Mouse (Mus musculus): Measurements from ENCODE around the gene Klhl10. TPM values are rescaled to one million over a fixed set of nuclear protein-coding genes. Genes with fewer than 3 reads are reported as not detected.

Gene Klhl10
- total and polyA plus RNA-seq, 2 experiments from 2014 or later = 0.39 to 0.42 TPM

DNA sequence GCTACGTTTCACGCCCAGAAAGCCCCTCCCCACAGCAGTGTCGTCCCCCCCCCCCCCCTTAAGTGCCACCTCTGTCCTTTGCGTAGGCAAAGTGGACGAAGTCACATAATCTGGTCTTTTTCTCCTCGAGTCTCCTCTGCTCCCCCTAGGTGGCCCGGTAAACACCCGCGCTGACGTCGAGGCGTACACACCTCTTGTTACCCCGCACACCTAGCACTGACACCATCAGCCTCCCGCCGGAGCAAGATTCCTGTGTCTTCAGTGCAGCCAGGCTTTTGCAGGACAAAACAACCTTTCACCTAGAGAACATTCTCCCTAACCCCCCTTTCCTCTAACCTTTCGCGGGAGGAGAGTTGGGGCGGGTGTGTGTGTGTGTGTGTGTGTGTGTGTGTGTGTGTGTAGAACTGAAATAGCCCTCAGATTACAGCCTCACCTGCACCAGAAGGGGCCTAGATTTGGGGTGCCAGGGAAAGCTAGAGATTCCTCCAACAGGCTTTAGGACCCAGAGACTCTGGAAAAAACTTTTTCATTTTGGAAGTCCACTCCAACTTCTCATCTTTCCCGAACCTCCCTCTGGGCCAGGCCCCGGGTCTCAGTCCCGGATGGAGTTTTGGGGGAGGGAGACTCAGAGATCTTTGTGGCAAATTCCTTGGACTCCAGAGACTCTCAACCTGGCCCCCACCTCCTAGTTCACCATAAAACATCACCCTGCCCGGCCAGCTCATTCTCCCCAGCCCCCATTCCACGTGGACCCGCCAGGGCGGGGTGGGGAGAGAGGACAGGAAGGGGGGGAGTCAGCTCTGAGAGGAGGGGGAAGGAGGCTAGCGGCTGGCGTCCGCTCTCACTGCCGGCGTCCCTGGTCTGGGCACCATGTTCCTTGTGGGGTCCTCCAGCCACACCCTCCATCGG lies 26.5 kb upstream of the Klhl10 start, which contains the start of gene Fkbp10:
Gene Fkbp10, plus strand, starts transcription at position 784 of the 909 bp plus-strand sequence.
- peak within 1 kb of the TSS; percentile 78 for H3K27ac ChIP-seq
- 1% methylated on average over 30 of the region's 31 CpGs for WGBS
- ATAC-seq (0 out of 2 replicates have a peak, but pooled peaks have one; percentile 21), DNase-seq (ENCODE audit: low spot score) (peak; percentile 20)
- peak within 1 kb of the TSS; percentile 60 for H3K4me3 ChIP-seq (ENCODE audit: low read length)
- TF ChIP-seq CTCF (IDR thresholded peaks at IDR 0.05; ENCODE audit: low read depth) = no peak
- H3K27me3 ChIP-seq (ENCODE audit: insufficient read depth, low read length) = no peaks in the 10 kb centered on the region
- no peaks in the 10 kb centered on the region for H3K9me3 ChIP-seq (ENCODE audit: low read length)
- no peaks in the 10 kb centered on the region for H3K36me3 ChIP-seq (ENCODE audit: insufficient read depth, low read length)
- H3K4me1 ChIP-seq (ENCODE audit: insufficient read depth, low read length) = peaks cover 14% of the 10 kb centered on the region
- peak within 1 kb of the TSS; percentile 71 for H3K4me2 ChIP-seq (ENCODE audit: low read depth, low read length)
- H3K9ac ChIP-seq (replicated peaks; ENCODE audit: low read length) = peak within 1 kb of the TSS; percentile 71

DNA sequence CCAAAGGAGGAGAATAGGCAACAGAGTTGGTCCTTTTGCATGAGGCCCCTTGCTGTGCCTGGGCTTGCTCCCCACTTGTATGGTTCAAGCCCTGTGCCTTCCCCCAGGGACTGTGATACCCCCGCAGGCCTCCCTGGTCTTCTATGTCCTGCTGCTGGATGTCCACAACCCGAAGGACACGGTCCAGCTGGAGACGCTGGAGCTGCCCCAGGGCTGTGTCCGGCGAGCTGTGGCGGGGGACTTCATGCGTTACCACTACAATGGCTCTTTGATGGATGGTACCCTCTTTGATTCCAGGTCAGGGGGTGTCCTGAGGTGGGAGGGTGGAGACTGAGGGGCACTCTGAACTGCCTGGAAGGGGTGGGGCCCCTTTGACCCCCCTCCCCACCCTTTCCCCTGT lies 20.2 kb upstream of the Klhl10 start:
- ATAC-seq = no peak
- H3K4me3 ChIP-seq (ENCODE audit: low read length) = no peak overlapping the region
- H3K27me3 ChIP-seq (ENCODE audit: insufficient read depth, low read length) = no peaks in the 10 kb centered on the region
- H3K4me2 ChIP-seq (ENCODE audit: low read depth, low read length) = no peak overlapping the region
- no peak overlapping the region for H3K27ac ChIP-seq
- DNase-seq (ENCODE audit: low spot score) = no peak
- H3K4me1 ChIP-seq (ENCODE audit: insufficient read depth, low read length) = no peaks in the 10 kb centered on the region
- H3K9me3 ChIP-seq (ENCODE audit: low read length) = no peaks in the 10 kb centered on the region
- no peak overlapping the region for H3K9ac ChIP-seq (replicated peaks; ENCODE audit: low read length)
- H3K36me3 ChIP-seq (ENCODE audit: insufficient read depth, low read length) = no peaks in the 10 kb centered on the region
- WGBS = 34% methylated on average over 8 of the region's 8 CpGs
- no peak for TF ChIP-seq CTCF (IDR thresholded peaks at IDR 0.05; ENCODE audit: low read depth)

DNA sequence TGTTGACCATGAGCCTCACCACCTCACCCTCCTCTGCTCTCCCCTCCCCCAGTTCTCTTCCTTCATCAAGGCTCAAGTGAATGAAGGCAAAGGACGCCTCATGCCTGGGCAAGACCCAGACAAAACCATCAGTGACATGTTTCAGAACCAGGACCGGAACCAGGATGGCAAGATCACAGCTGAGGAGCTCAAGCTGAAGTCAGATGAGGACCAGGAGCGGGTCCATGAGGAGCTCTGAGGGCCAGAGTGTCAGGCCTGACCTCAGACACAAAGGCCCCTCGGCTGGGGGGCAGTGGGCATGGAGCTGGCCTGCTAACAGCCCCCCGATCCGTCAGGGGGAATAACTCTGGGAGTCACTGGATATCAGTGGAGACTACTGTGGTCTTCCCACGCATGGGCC lies 17.9 kb upstream of the Klhl10 start:
- WGBS = 90% methylated on average over 7 of the region's 7 CpGs
- Histone ChIP-seq H3K4me1 (ENCODE audit: insufficient read depth, low read length) (no peaks in the 10 kb centered on the region), H3K27me3 (ENCODE audit: insufficient read depth, low read length) (no peaks in the 10 kb centered on the region), H3K9ac (replicated peaks; ENCODE audit: low read length) (no peak overlapping the region), H3K27ac (no peak overlapping the region), H3K9me3 (ENCODE audit: low read length) (no peaks in the 10 kb centered on the region), H3K36me3 (ENCODE audit: insufficient read depth, low read length) (no peaks in the 10 kb centered on the region), H3K4me2 (ENCODE audit: low read depth, low read length) (no peak overlapping the region), H3K4me3 (ENCODE audit: low read length) (no peak overlapping the region)
- TF ChIP-seq CTCF (IDR thresholded peaks at IDR 0.05; ENCODE audit: low read depth) = no peak
- ATAC-seq (no peak), DNase-seq (ENCODE audit: low spot score) (no peak)

DNA sequence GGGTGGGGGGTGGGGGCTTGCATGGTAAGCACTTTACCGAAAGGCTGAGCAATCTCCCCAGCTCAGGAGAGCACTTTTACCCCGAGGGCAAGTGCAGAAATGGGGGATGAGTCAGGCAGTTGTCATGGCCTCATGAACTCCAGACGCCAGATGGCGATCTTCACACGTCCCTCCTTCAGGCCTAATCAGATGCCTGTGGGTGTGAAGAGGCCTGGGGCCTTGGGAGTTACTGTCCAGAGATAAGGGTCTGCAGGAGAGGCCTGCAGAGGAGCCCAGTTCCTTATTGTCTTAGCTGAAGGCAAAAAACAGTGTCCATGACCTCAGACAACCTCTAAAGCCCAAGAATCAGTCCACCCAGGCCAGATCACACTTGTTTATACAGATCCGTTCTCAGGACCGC lies 15.9 kb upstream of the Klhl10 start:
- H3K4me1 ChIP-seq (ENCODE audit: insufficient read depth, low read length) = no peaks in the 10 kb centered on the region; the same call in 1 of the 2 replicates
- no peak overlapping the region for H3K9ac ChIP-seq (replicated peaks; ENCODE audit: low read length)
- 32% methylated on average over 7 of the region's 7 CpGs for WGBS
- H3K27ac ChIP-seq = no peak overlapping the region
- TF ChIP-seq CTCF (IDR thresholded peaks at IDR 0.05; ENCODE audit: low read depth) = peak; percentile 74
- no peaks in the 10 kb centered on the region for H3K36me3 ChIP-seq (ENCODE audit: insufficient read depth, low read length)
- no peak overlapping the region for H3K4me3 ChIP-seq (ENCODE audit: low read length)
- DNase-seq (ENCODE audit: low spot score) = peak; percentile 72
- H3K4me2 ChIP-seq (ENCODE audit: low read depth, low read length) = no peak overlapping the region
- ATAC-seq = peak; percentile 48; the same call in 1 of the 2 replicates
- H3K27me3 ChIP-seq (ENCODE audit: insufficient read depth, low read length) = no peaks in the 10 kb centered on the region
- no peaks in the 10 kb centered on the region for H3K9me3 ChIP-seq (ENCODE audit: low read length)

DNA sequence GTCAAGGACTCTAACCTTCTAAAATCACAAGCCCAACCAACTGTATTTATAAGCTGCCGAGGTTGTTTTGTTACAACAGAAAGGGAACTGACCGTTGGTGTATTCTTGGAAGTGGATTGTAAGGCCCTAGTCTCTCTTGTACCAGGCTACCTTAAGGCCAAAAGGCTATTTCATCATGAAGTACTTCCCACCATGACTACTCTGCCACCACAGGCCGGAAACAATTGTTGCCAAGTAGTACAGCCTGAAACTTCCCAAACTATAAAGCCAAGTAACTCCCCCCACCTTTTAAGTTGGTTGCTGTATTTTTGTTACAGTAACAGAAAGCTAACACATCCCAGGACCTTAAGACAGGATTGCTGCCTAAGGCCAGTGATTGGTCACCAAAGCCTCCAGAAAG lies 14.9 kb upstream of the Klhl10 start:
- Histone ChIP-seq H3K4me1 (ENCODE audit: insufficient read depth, low read length) (no peaks in the 10 kb centered on the region; the same call in 1 of the 2 replicates), H3K9ac (replicated peaks; ENCODE audit: low read length) (no peak overlapping the region), H3K27me3 (ENCODE audit: insufficient read depth, low read length) (no peaks in the 10 kb centered on the region), H3K4me3 (ENCODE audit: low read length) (no peak overlapping the region), H3K4me2 (ENCODE audit: low read depth, low read length) (no peak overlapping the region), H3K36me3 (ENCODE audit: insufficient read depth, low read length) (no peaks in the 10 kb centered on the region), H3K9me3 (ENCODE audit: low read length) (no peaks in the 10 kb centered on the region), H3K27ac (no peak overlapping the region)
- TF ChIP-seq CTCF (IDR thresholded peaks at IDR 0.05; ENCODE audit: low read depth) = no peak
- DNase-seq (ENCODE audit: low spot score) = no peak
- WGBS = 76% methylated on average over 3 of the region's 3 CpGs
- ATAC-seq = no peak

DNA sequence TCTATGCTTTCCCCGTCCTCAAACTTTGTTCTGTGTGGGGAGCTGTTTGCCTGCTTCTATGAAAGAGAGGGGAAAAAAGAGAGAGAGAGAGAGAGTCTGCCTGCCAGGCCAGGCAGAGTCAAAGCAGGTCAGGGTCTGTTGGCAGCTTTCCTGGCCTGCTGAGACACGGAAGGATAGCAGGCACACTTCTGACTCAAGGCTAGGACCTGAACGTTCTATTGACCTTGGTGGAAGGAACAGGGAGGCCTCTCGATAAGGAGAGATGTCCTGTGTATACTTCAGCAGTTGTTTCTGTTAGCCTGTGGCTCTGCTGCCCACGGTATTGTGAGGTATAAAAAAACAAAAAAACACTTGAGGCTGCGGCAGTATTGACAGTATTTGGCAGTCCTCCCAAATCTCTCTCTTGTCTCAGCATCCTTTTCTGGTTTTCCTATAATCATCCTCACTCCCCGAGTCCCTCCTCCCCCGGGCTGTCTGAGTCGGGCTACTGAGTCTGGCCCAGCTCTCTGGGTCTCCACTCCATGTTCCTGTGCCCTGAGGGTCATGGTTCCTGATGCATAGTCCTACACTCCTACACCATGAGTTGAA lies 13.0 kb upstream of the Klhl10 start:
- Histone ChIP-seq H3K36me3 (ENCODE audit: insufficient read depth, low read length) (no peaks in the 10 kb centered on the region), H3K4me1 (ENCODE audit: insufficient read depth, low read length) (no peaks in the 10 kb centered on the region; the same call in 1 of the 2 replicates), H3K9me3 (ENCODE audit: low read length) (no peaks in the 10 kb centered on the region), H3K4me3 (ENCODE audit: low read length) (no peak overlapping the region), H3K27ac (peak overlapping the region; percentile 33; the same call in 1 of the 2 replicates), H3K27me3 (ENCODE audit: insufficient read depth, low read length) (no peaks in the 10 kb centered on the region), H3K9ac (replicated peaks; ENCODE audit: low read length) (no peak overlapping the region), H3K4me2 (ENCODE audit: low read depth, low read length) (no peak overlapping the region)
- ATAC-seq = no peak
- no peak for TF ChIP-seq CTCF (IDR thresholded peaks at IDR 0.05; ENCODE audit: low read depth)
- DNase-seq (ENCODE audit: low spot score) = peak; percentile 51
- 32% methylated on average over 9 of the region's 9 CpGs for whole genome bisulfite sequencing
